Mouse (Mus musculus): Measurements from ENCODE around the gene Krt76. TPM values are rescaled to one million over a fixed set of nuclear protein-coding genes. Genes with fewer than 3 reads are reported as not detected.

The Krt76 gene
- total and polyA plus RNA-seq, 3 experiments = not detected

DNA sequence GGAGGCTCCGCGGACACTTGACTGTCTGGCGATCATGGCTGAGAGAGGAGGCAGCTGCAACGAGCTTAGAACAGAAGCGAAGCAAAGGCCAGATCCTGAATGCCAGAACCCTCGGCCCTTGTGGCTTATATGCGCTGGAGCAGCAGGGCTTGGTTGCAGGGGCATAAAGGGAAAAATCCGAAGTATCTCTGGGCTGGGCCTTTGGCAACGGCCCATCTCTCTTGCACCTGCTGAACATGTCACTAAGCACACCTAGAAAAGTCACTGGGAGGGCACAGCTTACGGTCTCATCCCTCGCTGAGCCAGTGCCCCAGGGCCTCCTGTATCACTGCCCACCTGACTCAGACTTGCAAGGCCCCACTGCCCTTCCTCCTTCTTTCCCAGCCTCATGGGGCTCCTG, 31.9 kb upstream of the Krt76 start, which contains the start of gene Krt4:
TSS of gene Krt4 (minus strand) at position 101 of the 400 bp plus-strand sequence.
- Histone ChIP-seq H3K27me3 (replicated peaks) (peaks cover 98% of the 10 kb centered on the region), H3K79me2 (replicated peaks; ENCODE audit: control insufficient read depth, extremely low read depth, insufficient read depth, poor library complexity, severe bottlenecking) (no peaks in the 10 kb centered on the region), H3K36me3 (replicated peaks in 1 of 2; ENCODE audit: control insufficient read depth in 1 of 2, insufficient read depth in 1 of 2, low read length in 1 of 2) (no peaks in the 10 kb centered on the region), H3K27ac (ENCODE audit: insufficient read depth, low read depth) (no peak within 1 kb of the TSS), H3K9ac (ENCODE audit: insufficient read depth, low read depth) (no peak within 1 kb of the TSS), H3K4me2 (ENCODE audit: insufficient read depth, low read depth, poor library complexity, severe bottlenecking) (no peak within 1 kb of the TSS), H3K9me3 (replicated peaks; ENCODE audit: low read length) (no peaks in the 10 kb centered on the region), H3K4me3 (replicated peaks in 1 of 3; ENCODE audit: low read depth in 2 of 3, low read length in 2 of 3, poor library complexity in 1 of 3) (no peak within 1 kb of the TSS), H3K4me1 (ENCODE audit: control insufficient read depth in 1 of 2, insufficient read depth in 2 of 2) (no peaks in the 10 kb centered on the region)
- TF ChIP-seq CHD2 (IDR thresholded peaks at IDR 0.05; ENCODE audit: low read length) (no peak), RCOR1 (conservative IDR thresholded peaks at IDR 0.05; ENCODE audit: low read depth, low read length) (no peak), TBP (conservative IDR thresholded peaks at IDR 0.05; ENCODE audit: low read depth, low read length) (no peak), MEF2A (IDR thresholded peaks at IDR 0.05; ENCODE audit: borderline replicate concordance, low read depth, low read length) (no peak), IRF4 (IDR thresholded peaks at IDR 0.05; ENCODE audit: low read depth, low read length) (no peak), UBTF (IDR thresholded peaks at IDR 0.05; ENCODE audit: low read depth, low read length) (no peak), MAFK (IDR thresholded peaks at IDR 0.05; ENCODE audit: insufficient replicate concordance, low read length) (no peak), HCFC1 (IDR thresholded peaks at IDR 0.05; ENCODE audit: low read depth, low read length) (no peak), EP300 (IDR thresholded peaks at IDR 0.05; ENCODE audit: low read length) (no peak), USF2 (conservative IDR thresholded peaks at IDR 0.05; ENCODE audit: low read depth, low read length) (no peak), SIN3A (IDR thresholded peaks at IDR 0.05; ENCODE audit: low read length) (no peak), E2F4 (IDR thresholded peaks at IDR 0.05; ENCODE audit: insufficient replicate concordance, low read depth, low read length) (no peak), NELFE (IDR thresholded peaks at IDR 0.05; ENCODE audit: low read depth, low read length) (no peak), MAX (IDR thresholded peaks at IDR 0.05; ENCODE audit: low read length) (no peak), ZKSCAN1 (IDR thresholded peaks at IDR 0.05; ENCODE audit: borderline replicate concordance, low read depth, low read length) (no peak)
- in situ Hi-C loops (cut with MboI; ENCODE audit: low pct_ligation_motif_present, low pct_unique_long_range_greater_than_20kb, low sequenced_read_pairs) (no loop called here), dilution Hi-C loops (cut with MboI; ENCODE audit: extremely low pct_ligation_motif_present, extremely low pct_unique_long_range_greater_than_20kb, low sequenced_read_pairs) (no loop called here)
- DNase-seq (ENCODE audit: extremely low read depth) = no peak

DNA sequence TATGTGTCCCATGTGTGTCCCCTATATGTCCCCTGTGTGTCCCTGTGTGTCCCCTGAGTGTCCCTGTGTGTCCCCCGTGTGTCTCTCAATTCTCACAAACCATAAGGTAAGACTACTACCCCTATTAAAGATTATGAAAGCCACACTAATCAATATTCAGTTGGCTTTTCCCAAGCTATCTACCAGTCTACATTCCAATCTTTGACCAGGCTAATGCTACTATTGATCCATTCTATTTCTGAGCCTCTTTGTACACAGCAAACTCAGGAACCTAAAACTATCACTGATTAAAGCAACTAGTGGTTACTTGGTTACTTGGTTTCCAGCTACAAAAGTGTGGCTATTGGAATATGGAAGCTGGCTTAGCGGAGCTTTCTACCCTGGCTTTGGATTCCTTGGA, 29.6 kb upstream of the Krt76 start:
- dilution Hi-C loops (cut with MboI; ENCODE audit: extremely low pct_ligation_motif_present, extremely low pct_unique_long_range_greater_than_20kb, low sequenced_read_pairs) = no loop called here
- H3K27me3 ChIP-seq (replicated peaks) = peaks cover 100% of the 10 kb centered on the region
- H3K9me3 ChIP-seq (replicated peaks; ENCODE audit: low read length) = no peaks in the 10 kb centered on the region
- no peak overlapping the region for H3K27ac ChIP-seq (ENCODE audit: insufficient read depth, low read depth)
- no peak overlapping the region for H3K4me3 ChIP-seq (replicated peaks in 1 of 3; ENCODE audit: low read depth in 2 of 3, low read length in 2 of 3, poor library complexity in 1 of 3)
- no peak for TF ChIP-seq E2F4 (IDR thresholded peaks at IDR 0.05; ENCODE audit: insufficient replicate concordance, low read depth, low read length)
- no peak for TF ChIP-seq UBTF (IDR thresholded peaks at IDR 0.05; ENCODE audit: low read depth, low read length)
- no peak for TF ChIP-seq PAX5 (IDR thresholded peaks at IDR 0.05; ENCODE audit: low read length)
- no peak for TF ChIP-seq EP300 (IDR thresholded peaks at IDR 0.05; ENCODE audit: low read length)
- no peak for TF ChIP-seq TCF12 (IDR thresholded peaks at IDR 0.05; ENCODE audit: low read depth, low read length)
- TF ChIP-seq CHD1 (IDR thresholded peaks at IDR 0.05; ENCODE audit: low read depth, low read length) = no peak
- TF ChIP-seq ZMIZ1 (IDR thresholded peaks at IDR 0.05; ENCODE audit: low read depth, low read length) = no peak
- no peak for TF ChIP-seq CHD2 (IDR thresholded peaks at IDR 0.05; ENCODE audit: low read length)
- no peak for TF ChIP-seq MAZ (IDR thresholded peaks at IDR 0.05; ENCODE audit: low read depth, low read length)
- no peak for TF ChIP-seq ZNF384 (IDR thresholded peaks at IDR 0.05; ENCODE audit: low read depth, low read length)
- no peak for TF ChIP-seq USF1 (IDR thresholded peaks at IDR 0.05; ENCODE audit: low read depth, low read length)
- TF ChIP-seq MXI1 (IDR thresholded peaks at IDR 0.05; ENCODE audit: low read depth, low read length) = no peak
- TF ChIP-seq TBP (conservative IDR thresholded peaks at IDR 0.05; ENCODE audit: low read depth, low read length) = no peak
- no peak for TF ChIP-seq MYC (IDR thresholded peaks at IDR 0.05; ENCODE audit: low read depth, low read length)
- no peak for TF ChIP-seq ELF1 (IDR thresholded peaks at IDR 0.05; ENCODE audit: low read depth, low read length)
- TF ChIP-seq ETS1 (conservative IDR thresholded peaks at IDR 0.05; ENCODE audit: low read depth, low read length) = no peak
- no peak for TF ChIP-seq ZC3H11A (IDR thresholded peaks at IDR 0.05; ENCODE audit: low read depth, low read length)
- H3K36me3 ChIP-seq (replicated peaks in 1 of 2; ENCODE audit: control insufficient read depth in 1 of 2, insufficient read depth in 1 of 2, low read length in 1 of 2) = no peaks in the 10 kb centered on the region
- H3K79me2 ChIP-seq (replicated peaks; ENCODE audit: control insufficient read depth, extremely low read depth, insufficient read depth, poor library complexity, severe bottlenecking) = no peaks in the 10 kb centered on the region
- no peak overlapping the region for H3K4me2 ChIP-seq (ENCODE audit: insufficient read depth, low read depth, poor library complexity, severe bottlenecking)
- no peaks in the 10 kb centered on the region for H3K4me1 ChIP-seq (ENCODE audit: control insufficient read depth in 1 of 2, insufficient read depth in 2 of 2)
- in situ Hi-C loops (cut with MboI; ENCODE audit: low pct_ligation_motif_present, low pct_unique_long_range_greater_than_20kb, low sequenced_read_pairs) = no loop called here
- DNase-seq (ENCODE audit: extremely low read depth) = no peak
- no peak overlapping the region for H3K9ac ChIP-seq (ENCODE audit: insufficient read depth, low read depth)
